Mouse (Mus musculus) MEL (cell line): ENCODE measurements around the gene Foxb1. TPM values are rescaled to one million over a fixed set of nuclear protein-coding genes. Genes with fewer than 3 reads are reported as not detected.

Experiments
- DNase-seq: peaks from one replicate; pipeline ENCODE4 v3.0.0; 2011; ENCODE audit warnings: low read depth, low spot score
- H3K27ac ChIP-seq: 2 replicates; pipeline ENCODE4 v1.5.1; 2012; ENCODE audit warnings: low read depth, mild to moderate bottlenecking, control low read depth, low read length, moderate library complexity; ENCODE audit not compliant: control insufficient read depth
- H3K27me3 ChIP-seq, 2 experiments: fragments of 150-350 bp in 1 of 2; sonication (generic) in 1 of 2; 2 replicates each; pipeline ENCODE4 v1.6.1; 2012; ENCODE audit warnings: low read length in 2 of 2, mild to moderate bottlenecking in 2 of 2, improper control_type of control experiment in 1 of 2, moderate library complexity in 1 of 2; ENCODE audit not compliant: insufficient read depth in 2 of 2, control insufficient read depth in 1 of 2
- H3K36me3 ChIP-seq, 2 experiments: 2 replicates each; pipeline ENCODE4 v1.6.1; 2012 to 2014; ENCODE audit warnings: low read length in 2 of 2, improper control_type of control experiment in 1 of 2, inconsistent platforms in 1 of 2, mild to moderate bottlenecking in 1 of 2; ENCODE audit not compliant: insufficient read depth in 2 of 2, control insufficient read depth in 1 of 2
- H3K4me1 ChIP-seq, 2 experiments: fragments of 150-350 bp in 1 of 2; sonication (generic) in 1 of 2; 2 replicates each; pipeline ENCODE4 v1.6.1; 2012; ENCODE audit warnings: low read length in 2 of 2, improper control_type of control experiment in 1 of 2, mild to moderate bottlenecking in 1 of 2; ENCODE audit not compliant: insufficient read depth in 2 of 2, control insufficient read depth in 1 of 2
- H3K4me3 ChIP-seq, 2 experiments: fragments of 150-350 bp in 1 of 2; sonication (generic) in 1 of 2; 2 replicates each; pipeline ENCODE4 v1.5.1; 2012; ENCODE audit warnings: low read depth in 2 of 2, low read length in 2 of 2, mild to moderate bottlenecking in 2 of 2, moderate library complexity in 2 of 2, control low read depth in 1 of 2, improper control_type of control experiment in 1 of 2; ENCODE audit not compliant: control insufficient read depth in 1 of 2, insufficient read depth in 1 of 2
- H3K79me2 ChIP-seq: 2 replicates; pipeline ENCODE4 v1.6.1; 2012; ENCODE audit warnings: mild to moderate bottlenecking, low read length, moderate library complexity; ENCODE audit not compliant: control insufficient read depth, poor library complexity, insufficient read depth
- H3K9ac ChIP-seq: 2 replicates; pipeline ENCODE4 v1.6.1; 2012; ENCODE audit warnings: low read depth, mild to moderate bottlenecking, control low read depth, low read length, moderate library complexity; ENCODE audit not compliant: control insufficient read depth, poor library complexity, severe bottlenecking
- H3K9me3 ChIP-seq: fragments of 150-350 bp; sonication (generic); replicated peaks from 2 replicates; pipeline ENCODE4 v1.6.1; 2012; ENCODE audit warnings: mild to moderate bottlenecking, low read length, improper control_type of control experiment, moderate library complexity; ENCODE audit not compliant: insufficient read depth
- BHLHE40 ChIP-seq: IDR thresholded peaks from 2 replicates; pipeline ENCODE4 v1.6.1; 2012; ENCODE audit warnings: low read depth, mild to moderate bottlenecking, inconsistent platforms, low read length, improper control_type of control experiment, borderline replicate concordance
- CHD1 ChIP-seq: IDR thresholded peaks from 2 replicates; pipeline ENCODE4 v1.6.1; 2012; ENCODE audit warnings: low read depth, mild to moderate bottlenecking, inconsistent platforms, low read length, improper control_type of control experiment
- CHD2 ChIP-seq: IDR thresholded peaks from 2 replicates; pipeline ENCODE4 v1.6.1; 2011; ENCODE audit warnings: low read length, improper control_type of control experiment
- CTCF ChIP-seq, 3 experiments: IDR thresholded peaks in 2 of 3; conservative IDR thresholded peaks in 1 of 3; 2 replicates each; pipeline ENCODE4 v1.5.1; 2011 to 2012; ENCODE audit warnings: low read length in 3 of 3, low read depth in 2 of 3, mild to moderate bottlenecking in 2 of 3, improper control_type of control experiment in 1 of 3, inconsistent platforms in 1 of 3, mixed read lengths in 1 of 3, moderate library complexity in 1 of 3; ENCODE audit not compliant: control insufficient read depth in 1 of 3, insufficient read depth in 1 of 3, poor library complexity in 1 of 3, severe bottlenecking in 1 of 3
- E2F4 ChIP-seq: IDR thresholded peaks from 2 replicates; pipeline ENCODE4 v1.6.1; 2011; ENCODE audit warnings: low read depth, low read length, improper control_type of control experiment, borderline replicate concordance
- ELF1 ChIP-seq: IDR thresholded peaks from 2 replicates; pipeline ENCODE4 v1.6.1; 2014; ENCODE audit warnings: low read depth, mild to moderate bottlenecking, inconsistent platforms, low read length, improper control_type of control experiment, moderate library complexity
- EP300 ChIP-seq, 2 experiments: IDR thresholded peaks; 2 replicates each; pipeline ENCODE4 v1.6.1; 2011; ENCODE audit warnings: improper control_type of control experiment in 2 of 2, low read length in 2 of 2, low read depth in 1 of 2, mild to moderate bottlenecking in 1 of 2
- GABPA ChIP-seq: IDR thresholded peaks from 2 replicates; pipeline ENCODE4 v1.6.1; 2012; ENCODE audit warnings: low read depth, mild to moderate bottlenecking, inconsistent platforms, low read length, improper control_type of control experiment, moderate library complexity
- GATA1 ChIP-seq: IDR thresholded peaks from 2 replicates; pipeline ENCODE4 v1.6.1; 2011; ENCODE audit warnings: low read depth, low read length, improper control_type of control experiment
- KAT2A ChIP-seq: conservative IDR thresholded peaks from 2 replicates; pipeline ENCODE4 v1.6.1; 2012; ENCODE audit warnings: low read depth, low read length, improper control_type of control experiment, inconsistent platforms
- MAFK ChIP-seq: IDR thresholded peaks from 2 replicates; pipeline ENCODE4 v1.6.1; 2011; ENCODE audit warnings: low read depth, mild to moderate bottlenecking, low read length, improper control_type of control experiment, borderline replicate concordance
- MAX ChIP-seq: IDR thresholded peaks from 2 replicates; pipeline ENCODE4 v1.6.1; 2011; ENCODE audit warnings: low read length, improper control_type of control experiment
- MYB ChIP-seq: IDR thresholded peaks from 2 replicates; pipeline ENCODE4 v1.6.1; 2011; ENCODE audit warnings: mild to moderate bottlenecking, low read depth, low read length, improper control_type of control experiment
- MYC ChIP-seq: IDR thresholded peaks from 2 replicates; pipeline ENCODE4 v1.6.1; 2011; ENCODE audit warnings: low read depth, mild to moderate bottlenecking, low read length, improper control_type of control experiment, moderate library complexity
- NELFE ChIP-seq: IDR thresholded peaks from 2 replicates; pipeline ENCODE4 v1.6.1; 2011; ENCODE audit warnings: low read depth, low read length, improper control_type of control experiment
- NRF1 ChIP-seq: IDR thresholded peaks from 2 replicates; pipeline ENCODE4 v1.6.1; 2014; ENCODE audit warnings: low read depth, mild to moderate bottlenecking, inconsistent platforms, low read length, improper control_type of control experiment, moderate library complexity; ENCODE audit not compliant: poor library complexity, insufficient read depth, severe bottlenecking
- POLR2A ChIP-seq, 2 experiments: IDR thresholded peaks; 2 replicates each; pipeline ENCODE4 v1.6.1; 2011 to 2012; ENCODE audit warnings: low read length in 2 of 2, mild to moderate bottlenecking in 2 of 2, control low read depth in 1 of 2, improper control_type of control experiment in 1 of 2, low read depth in 1 of 2, moderate library complexity in 1 of 2; ENCODE audit not compliant: control insufficient read depth in 1 of 2, insufficient read depth in 1 of 2, poor library complexity in 1 of 2
- POLR2AphosphoS5 ChIP-seq: IDR thresholded peaks from 2 replicates; pipeline ENCODE4 v1.6.1; 2012; ENCODE audit warnings: low read depth, borderline replicate concordance, mild to moderate bottlenecking, inconsistent platforms, low read length, moderate library complexity, mixed read lengths
- RCOR1 ChIP-seq: IDR thresholded peaks from 2 replicates; pipeline ENCODE4 v1.6.1; 2012; ENCODE audit warnings: low read depth, mild to moderate bottlenecking, inconsistent platforms, low read length, improper control_type of control experiment
- SMC3 ChIP-seq: IDR thresholded peaks from 2 replicates; pipeline ENCODE4 v1.6.1; 2011; ENCODE audit warnings: low read depth, low read length, improper control_type of control experiment
- TBP ChIP-seq: IDR thresholded peaks from 2 replicates; pipeline ENCODE4 v1.8.0; 2011; ENCODE audit warnings: low read depth, low read length, improper control_type of control experiment
- UBTF ChIP-seq: IDR thresholded peaks from 2 replicates; pipeline ENCODE4 v1.6.1; 2012; ENCODE audit warnings: low read depth, mild to moderate bottlenecking, inconsistent platforms, low read length, improper control_type of control experiment, moderate library complexity, borderline replicate concordance; ENCODE audit not compliant: insufficient read depth
- USF2 ChIP-seq, 2 experiments: IDR thresholded peaks; 2 replicates each; pipeline ENCODE4 v1.6.1; 2011 to 2012; ENCODE audit warnings: improper control_type of control experiment in 2 of 2, low read length in 2 of 2, borderline replicate concordance in 1 of 2, inconsistent platforms in 1 of 2, low read depth in 1 of 2, mild to moderate bottlenecking in 1 of 2; ENCODE audit not compliant: insufficient read depth in 1 of 2
- ZKSCAN1 ChIP-seq: IDR thresholded peaks from 2 replicates; pipeline ENCODE4 v1.6.1; 2012; ENCODE audit warnings: low read depth, mild to moderate bottlenecking, inconsistent platforms, low read length, improper control_type of control experiment, moderate library complexity
- ZNF384 ChIP-seq: IDR thresholded peaks from 2 replicates; pipeline ENCODE4 v1.6.1; 2012; ENCODE audit warnings: low read depth, mild to moderate bottlenecking, inconsistent platforms, low read length, improper control_type of control experiment
- polyA plus RNA-seq, 2 experiments: library from polyadenylated mRNA; stranded (reverse) in 1 of 2; unstranded in 1 of 2; fragments of >175 nt in 1 of 2; fragments of >200 nt in 1 of 2; gene quantifications; 2 replicates each; pipeline versions ENCODE4 v1.2.1 to v1.2.4; 2012; ENCODE audit warnings: low replicate concordance in 2 of 2, low read depth in 1 of 2; ENCODE audit not compliant: insufficient read length in 2 of 2, insufficient read depth in 1 of 2, missing spikeins in 1 of 2
- total RNA-seq: library from RNA; depleted of rRNA; stranded (reverse); fragments of 300-350 nt; gene quantifications from 2 replicates; pipeline ENCODE4 v1.2.3, GENCODE M21; 2012

The Foxb1 gene
- total and polyA plus RNA-seq, 3 experiments = not detected

DNA sequence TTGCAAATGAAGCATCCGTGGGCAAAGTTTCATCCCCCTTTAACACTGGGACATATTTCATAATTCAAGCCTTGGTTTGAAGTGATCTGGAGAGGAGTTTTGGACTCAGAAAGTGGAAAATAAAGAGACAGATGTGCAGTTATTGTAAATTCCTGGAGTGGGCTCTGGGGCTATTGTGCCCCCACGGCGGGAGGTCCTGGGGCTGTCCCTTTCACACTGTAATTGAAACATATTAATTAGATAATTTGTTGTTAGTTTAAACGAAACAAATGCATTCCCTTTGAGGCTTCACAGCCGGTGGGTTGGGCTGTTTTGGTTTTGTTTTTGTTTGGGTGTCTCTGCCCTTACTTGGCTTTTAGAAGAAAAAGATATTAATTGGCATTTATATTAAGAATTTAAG is 6.0 kb downstream of the Foxb1 start:
- no peak for DNase-seq
- no peak overlapping the region for H3K27ac ChIP-seq
- H3K4me1 ChIP-seq = no peaks in the 10 kb centered on the region
- no peak overlapping the region for H3K4me3 ChIP-seq
- H3K27me3 ChIP-seq = no peaks in the 10 kb centered on the region
- H3K9me3 ChIP-seq = no peaks in the 10 kb centered on the region
- H3K9ac ChIP-seq = no peak overlapping the region
- TF ChIP-seq CTCF (IDR thresholded peaks at IDR 0.05 in 2 of 3, conservative IDR thresholded peaks at IDR 0.05 in 1 of 3; ENCODE audit: control insufficient read depth in 1 of 3, insufficient read depth in 1 of 3, low read depth in 2 of 3, low read length in 3 of 3, poor library complexity in 1 of 3, severe bottlenecking in 1 of 3) (no peak), POLR2AphosphoS5 (no peak), EP300 (IDR thresholded peaks at IDR 0.05; ENCODE audit: low read depth in 1 of 2, low read length in 2 of 2) (no peak), NELFE (no peak), CHD2 (no peak), UBTF (no peak), MAX (no peak), USF2 (IDR thresholded peaks at IDR 0.05; ENCODE audit: borderline replicate concordance in 1 of 2, insufficient read depth in 1 of 2, low read depth in 1 of 2, low read length in 2 of 2) (no peak), CHD1 (no peak), SMC3 (no peak), E2F4 (no peak), MYC (no peak)
- TF ChIP-seq, all 39 proteins: peak for 0
- Histone ChIP-seq H3K36me3 (no peaks in the 10 kb centered on the region), H3K79me2 (no peaks in the 10 kb centered on the region)

DNA sequence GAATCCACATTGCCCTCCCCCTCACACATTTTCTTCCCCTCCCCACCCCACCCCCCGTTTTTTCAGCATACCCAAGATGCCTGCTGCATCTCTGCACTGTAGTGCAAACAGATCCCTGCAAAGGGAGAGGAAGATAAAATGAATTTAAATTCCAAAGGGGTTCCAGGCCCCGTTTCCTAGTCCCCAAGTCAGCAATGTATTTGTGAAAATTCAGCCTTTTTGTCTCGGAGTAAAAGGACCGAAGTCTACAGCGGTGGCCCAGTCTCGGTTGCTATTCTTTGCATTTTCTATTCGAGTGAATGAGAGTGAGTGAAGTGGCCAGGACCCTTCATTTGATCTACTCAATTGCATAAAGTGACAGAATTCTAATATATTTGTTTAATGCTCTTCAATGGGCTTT is 6.4 kb downstream of the Foxb1 start:
- H3K27me3 ChIP-seq = no peaks in the 10 kb centered on the region
- no peaks in the 10 kb centered on the region for H3K9me3 ChIP-seq
- DNase-seq = no peak
- no peak overlapping the region for H3K27ac ChIP-seq
- H3K4me3 ChIP-seq = no peak overlapping the region
- no peak overlapping the region for H3K9ac ChIP-seq
- TF ChIP-seq ZKSCAN1 (no peak), POLR2A (IDR thresholded peaks at IDR 0.05; ENCODE audit: control insufficient read depth in 1 of 2, insufficient read depth in 1 of 2, low read depth in 1 of 2, low read length in 2 of 2, poor library complexity in 1 of 2) (no peak), NRF1 (no peak), GATA1 (no peak), ZNF384 (no peak), GABPA (no peak), TBP (no peak), MAFK (no peak), MAX (no peak), NELFE (no peak), MYB (no peak), CHD1 (no peak), RCOR1 (no peak), BHLHE40 (no peak), KAT2A (no peak), EP300 (IDR thresholded peaks at IDR 0.05; ENCODE audit: low read depth in 1 of 2, low read length in 2 of 2) (no peak), ELF1 (no peak)
- H3K36me3 ChIP-seq = no peaks in the 10 kb centered on the region
- H3K79me2 ChIP-seq = no peaks in the 10 kb centered on the region
- H3K4me1 ChIP-seq = no peaks in the 10 kb centered on the region
